Comparison of ENCODE assay signal across 19 mouse cellular contexts in the genomic region with DNA sequence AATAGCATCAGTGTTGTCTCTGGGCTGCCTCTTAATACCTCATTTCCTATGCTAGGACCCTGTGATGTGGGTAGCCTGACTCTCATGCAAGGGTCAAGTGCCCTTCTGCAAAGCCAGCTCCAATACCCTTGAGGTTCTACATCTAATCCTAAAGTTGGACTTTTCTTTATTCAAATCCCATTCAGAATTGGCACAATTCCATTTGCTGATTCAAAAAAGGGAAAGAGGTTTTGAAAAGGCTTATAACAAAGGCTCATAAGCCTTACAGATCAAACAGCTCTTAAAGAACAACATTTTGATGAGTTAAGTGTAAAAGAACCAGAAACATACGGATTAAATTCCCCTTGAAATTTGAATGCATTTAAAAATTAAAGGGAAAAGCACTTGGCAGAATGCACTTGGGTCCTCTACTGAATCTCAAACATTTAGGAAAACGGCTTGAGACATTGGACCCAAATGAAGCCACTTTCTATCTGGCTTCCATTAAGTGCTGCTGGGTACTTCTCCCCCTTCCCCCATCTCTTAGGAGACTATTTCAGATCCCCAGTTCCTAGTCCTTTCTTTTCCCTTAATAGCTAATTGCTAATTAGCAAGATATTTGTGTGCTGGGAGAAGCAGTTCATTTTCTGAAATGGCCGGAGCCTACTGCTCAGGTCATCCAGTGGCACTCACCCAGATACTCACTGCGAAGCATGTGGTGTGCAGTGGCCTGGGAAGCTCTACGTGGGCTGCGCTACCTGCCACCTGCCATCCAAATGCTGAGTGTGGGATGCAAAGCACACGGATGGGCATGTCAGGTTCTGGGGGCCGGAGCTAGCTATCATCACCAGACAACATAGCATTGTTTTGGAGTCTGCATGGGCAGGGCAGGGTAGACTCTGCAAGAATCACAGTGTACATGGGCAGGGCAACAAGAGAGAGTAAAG.
A peak's percentile ranks its signal among the peaks of the same experiment; 100 is the strongest.
DNase-seq lines count a peak whose midpoint lies in the region; ATAC-seq and TF ChIP-seq lines count a peak whose summit lies in the region.
"Had no signal": no experiment of that assay in that cellular context is flagged by ENCODE, and none has a peak within 500 bp of the region (broad histone marks: within the 10 kb centered on the region; RNA-seq: fewer than 3 reads in every experiment).

No protein-coding gene starts in this region.

- H3K4me3 ChIP-seq in forebrain, embryonic 13.5 days = no peak overlapping the region
- no peak overlapping the region for H3K4me3 ChIP-seq in forebrain, embryonic 16.5 days (replicated peaks; ENCODE audit: low read length)
- no peak overlapping the region for H3K4me3 ChIP-seq in midbrain, embryonic 15.5 days
- no peak overlapping the region for H3K4me3 ChIP-seq in midbrain, embryonic 13.5 days (replicated peaks)
- H3K4me3 ChIP-seq in olfactory bulb, adult 2 months (ENCODE audit: insufficient read depth, low read depth, low read length) = no peak overlapping the region
- H3K4me3 ChIP-seq: gastrocnemius, adult 2 months; heart, embryonic 13.5 days; liver, embryonic 12.5 days; myocyte had no signal

- 31% methylated on average over 8 of the region's 8 CpGs for WGBS in forebrain, embryonic 13.5 days
- WGBS in forebrain, embryonic 16.5 days = 26% methylated on average over 8 of the region's 8 CpGs
- WGBS in midbrain, embryonic 15.5 days = 63% methylated on average over 8 of the region's 8 CpGs
- WGBS in midbrain, embryonic 13.5 days = 65% methylated on average over 8 of the region's 8 CpGs
- WGBS in olfactory bulb, adult 2 months = 42% methylated on average over 8 of the region's 8 CpGs

- DNase-seq in cerebellum, adult 9-10 months = peak; percentile 97
- no peak for DNase-seq in heart, postnatal 25 days (ENCODE audit: low spot score)
- DNase-seq in kidney, adult 11 months = no peak
- DNase-seq: adrenal gland, adult 2 months; forebrain, postnatal 0 days; gastrocnemius, adult 2 months; kidney, postnatal 10 days; layer of hippocampus, adult 9-11 months; right cerebral cortex, adult 18-20 months; thymus, adult 18-20 months had no signal

- peak overlapping the region; percentile 19; the same call in 1 of the 2 replicates for H3K27ac ChIP-seq in forebrain, embryonic 13.5 days
- H3K27ac ChIP-seq in forebrain, embryonic 16.5 days (ENCODE audit: low read length) = no peak overlapping the region
- 0 out of 2 replicates have a peak overlapping the region, but pooled peaks have one; percentile 5 for H3K27ac ChIP-seq in midbrain, embryonic 15.5 days
- no peak overlapping the region for H3K27ac ChIP-seq in midbrain, embryonic 13.5 days
- H3K27ac ChIP-seq in olfactory bulb, adult 2 months (ENCODE audit: insufficient read depth, low read depth, low read length) = peak overlapping the region; percentile 41
- H3K27ac ChIP-seq: gastrocnemius, adult 2 months; heart, embryonic 13.5 days; liver, embryonic 12.5 days had no signal

- peaks cover 8% of the 10 kb centered on the region; the same call in 1 of the 2 replicates for H3K27me3 ChIP-seq in forebrain, embryonic 13.5 days
- H3K27me3 ChIP-seq in forebrain, embryonic 16.5 days (replicated peaks; ENCODE audit: control insufficient read depth, insufficient read depth, low read length) = no peaks in the 10 kb centered on the region
- H3K27me3 ChIP-seq in midbrain, embryonic 15.5 days (replicated peaks) = no peaks in the 10 kb centered on the region
- peaks cover 11% of the 10 kb centered on the region; the same call in 1 of the 2 replicates for H3K27me3 ChIP-seq in midbrain, embryonic 13.5 days
- H3K27me3 ChIP-seq: heart, embryonic 13.5 days; liver, embryonic 12.5 days had no signal

- no peak for TF ChIP-seq POLR2A in olfactory bulb, adult 2 months (IDR thresholded peaks at IDR 0.05; ENCODE audit: insufficient read depth, low read depth, low read length)

- intact Hi-C loops in heart, postnatal 25 days (cut with DNase I) = no loop called here

- no peaks in the 10 kb centered on the region for H3K9me3 ChIP-seq in forebrain, embryonic 13.5 days (replicated peaks)
- no peaks in the 10 kb centered on the region for H3K9me3 ChIP-seq in forebrain, embryonic 16.5 days (ENCODE audit: control insufficient read depth, low read length)
- H3K9me3 ChIP-seq in midbrain, embryonic 15.5 days = no peaks in the 10 kb centered on the region
- H3K9me3 ChIP-seq in midbrain, embryonic 13.5 days = no peaks in the 10 kb centered on the region
- H3K9me3 ChIP-seq: heart, embryonic 13.5 days; liver, embryonic 12.5 days had no signal

- H3K9ac ChIP-seq in forebrain, embryonic 13.5 days = no peak overlapping the region
- H3K9ac ChIP-seq in forebrain, embryonic 16.5 days (replicated peaks; ENCODE audit: low read depth, low read length) = no peak overlapping the region
- H3K9ac ChIP-seq in midbrain, embryonic 15.5 days = no peak overlapping the region
- H3K9ac ChIP-seq in midbrain, embryonic 13.5 days (replicated peaks) = no peak overlapping the region
- H3K9ac ChIP-seq: forebrain, postnatal 0 days; heart, embryonic 13.5 days; liver, embryonic 12.5 days had no signal

- H3K4me2 ChIP-seq in forebrain, embryonic 13.5 days = no peak overlapping the region
- no peak overlapping the region for H3K4me2 ChIP-seq in forebrain, embryonic 16.5 days (ENCODE audit: low read length)
- no peak overlapping the region for H3K4me2 ChIP-seq in midbrain, embryonic 15.5 days
- H3K4me2 ChIP-seq in midbrain, embryonic 13.5 days (replicated peaks) = no peak overlapping the region
- H3K4me2 ChIP-seq: heart, embryonic 13.5 days; liver, embryonic 12.5 days had no signal

- peaks cover 13% of the 10 kb centered on the region for H3K4me1 ChIP-seq in forebrain, embryonic 13.5 days
- H3K4me1 ChIP-seq in forebrain, embryonic 16.5 days (replicated peaks; ENCODE audit: control insufficient read depth, insufficient read depth, low read length) = peaks cover 12% of the 10 kb centered on the region
- H3K4me1 ChIP-seq in midbrain, embryonic 15.5 days = peaks cover 14% of the 10 kb centered on the region
- peaks cover 8% of the 10 kb centered on the region for H3K4me1 ChIP-seq in midbrain, embryonic 13.5 days (replicated peaks)
- H3K4me1 ChIP-seq in olfactory bulb, adult 2 months (ENCODE audit: control insufficient read depth, insufficient read depth, low read length) = peaks cover 13% of the 10 kb centered on the region
- H3K4me1 ChIP-seq: liver, embryonic 12.5 days had no signal

- ATAC-seq in forebrain, embryonic 13.5 days = peak; percentile 43; the same call in 1 of the 2 replicates
- ATAC-seq in forebrain, embryonic 16.5 days = no peak
- no peak; the same call in 1 of the 2 replicates for ATAC-seq in midbrain, embryonic 15.5 days (replicated peaks)
- ATAC-seq in midbrain, embryonic 13.5 days = no peak
- ATAC-seq: forebrain, postnatal 0 days; intestine, embryonic 16.5 days; liver, embryonic 12.5 days had no signal

- no peaks in the 10 kb centered on the region for H3K36me3 ChIP-seq in forebrain, embryonic 13.5 days (ENCODE audit: poor library complexity, severe bottlenecking)
- no peaks in the 10 kb centered on the region for H3K36me3 ChIP-seq in forebrain, embryonic 16.5 days (ENCODE audit: control insufficient read depth, insufficient read depth)
- no peaks in the 10 kb centered on the region for H3K36me3 ChIP-seq in midbrain, embryonic 15.5 days (replicated peaks)
- H3K36me3 ChIP-seq in midbrain, embryonic 13.5 days = no peaks in the 10 kb centered on the region
- H3K36me3 ChIP-seq: heart, embryonic 13.5 days; liver, embryonic 12.5 days had no signal

- TF ChIP-seq CTCF in olfactory bulb, adult 2 months (IDR thresholded peaks at IDR 0.05; ENCODE audit: insufficient read depth, low read depth, low read length) = no peak

Comparison
In these comparisons a context has a peak if more than half of its experiments do, and no peak if none do; other contexts are left out.
1. H3K27ac ChIP-seq: peak in forebrain, embryonic 13.5 days (single experiment), midbrain, embryonic 15.5 days (single experiment) and olfactory bulb, adult 2 months (single experiment); none in forebrain, embryonic 16.5 days (single experiment) and midbrain, embryonic 13.5 days (single experiment).